Mouse (Mus musculus): Measurements from ENCODE around the gene Rgp1. TPM values are rescaled to one million over a fixed set of nuclear protein-coding genes. Genes with fewer than 3 reads are reported as not detected.
A peak's percentile ranks its signal among the peaks of the same experiment; 100 is the strongest.

Gene Rgp1
- total RNA-seq, 2 experiments from 2014 or later = 44.8 to 50.1 TPM

DNA sequence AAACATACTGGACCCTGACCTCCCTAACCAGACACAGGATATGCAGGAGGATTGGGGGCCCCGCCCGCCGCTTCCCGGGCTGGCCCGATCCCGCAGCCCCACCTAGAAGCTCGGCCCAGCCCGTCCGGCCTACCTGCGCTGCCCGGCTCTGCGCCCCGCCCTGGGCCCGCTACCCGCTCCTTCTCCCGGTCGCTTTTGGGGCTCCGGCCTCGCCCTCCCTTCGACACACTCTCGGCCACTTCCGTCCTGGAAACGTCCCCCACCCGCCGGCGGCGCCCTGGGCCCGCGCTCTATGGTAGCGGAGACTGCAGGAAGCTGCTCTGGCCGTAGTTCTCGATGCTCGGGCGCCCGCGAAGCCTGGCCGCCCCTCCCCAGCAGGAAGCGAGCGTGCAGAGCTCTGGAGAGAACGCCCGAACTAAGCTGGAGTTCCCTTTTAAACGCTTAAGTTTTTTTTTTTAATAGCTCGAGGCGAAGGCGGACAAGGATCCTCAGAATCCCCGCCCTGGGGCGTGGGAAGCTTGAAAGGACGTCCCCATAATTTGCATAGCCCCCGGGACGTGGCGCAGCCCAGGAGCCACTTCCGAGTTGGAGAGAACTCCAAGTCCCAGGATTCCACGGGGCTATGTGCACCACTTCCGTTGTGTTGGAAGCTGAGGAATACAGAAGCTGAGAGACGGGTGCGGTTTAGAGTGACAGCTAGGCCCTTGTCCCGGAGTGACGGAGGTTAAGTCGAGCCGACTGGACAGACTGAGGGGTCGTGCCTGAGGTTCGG lies 16.3 kb upstream of the Rgp1 start, which contains the start of the genes Creb3 and Tln1:
Gene Creb3, plus strand, starts transcription at position 336 of the 772 bp plus-strand sequence.
Gene Tln1, minus strand, starts transcription at position 695 of the 772 bp plus-strand sequence.
- peak; percentile 94 to 97 for DNase-seq (ENCODE audit: low spot score in 2 of 2)

DNA sequence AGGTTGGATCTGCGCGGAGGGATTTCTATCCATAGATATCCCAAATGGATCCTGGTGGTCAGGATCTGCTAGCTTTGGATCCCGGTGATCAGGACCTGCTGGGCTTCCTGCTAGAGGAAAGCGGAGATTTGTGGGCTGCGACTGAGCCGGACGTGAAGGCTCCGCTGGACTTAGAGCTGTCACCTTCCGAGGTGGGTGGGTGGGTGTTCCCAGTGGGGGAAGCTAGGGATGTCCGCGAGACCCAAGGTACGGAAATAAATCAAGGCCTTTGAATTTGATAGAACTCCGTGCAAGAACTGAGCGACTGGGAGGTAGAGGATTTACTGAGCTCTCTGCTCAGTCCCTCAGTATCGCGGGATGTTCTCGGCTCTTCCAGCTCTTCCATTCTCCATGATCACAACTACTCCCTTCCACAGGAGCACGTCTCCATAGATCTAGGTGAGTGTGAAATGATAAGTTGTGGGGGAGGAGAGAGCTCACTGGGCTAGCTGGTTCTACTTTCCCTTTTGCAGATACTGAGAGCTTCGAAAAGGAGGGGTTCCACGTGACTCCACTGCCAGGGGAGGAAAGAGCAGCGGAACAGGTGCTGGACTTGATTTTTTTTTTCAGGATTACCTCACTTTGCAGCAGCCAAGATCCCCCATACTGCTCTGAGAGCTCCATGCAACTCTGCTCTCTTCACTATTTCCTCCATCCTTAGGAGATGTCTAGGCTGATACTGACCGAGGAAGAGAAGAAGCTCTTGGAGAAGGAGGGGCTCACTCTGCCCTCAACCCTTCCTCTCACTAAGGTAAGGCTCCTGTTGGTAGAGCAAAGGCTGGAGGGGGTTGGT lies 15.5 kb upstream of the Rgp1 start:
- DNase-seq (ENCODE audit: low spot score in 2 of 2) = no peak

DNA sequence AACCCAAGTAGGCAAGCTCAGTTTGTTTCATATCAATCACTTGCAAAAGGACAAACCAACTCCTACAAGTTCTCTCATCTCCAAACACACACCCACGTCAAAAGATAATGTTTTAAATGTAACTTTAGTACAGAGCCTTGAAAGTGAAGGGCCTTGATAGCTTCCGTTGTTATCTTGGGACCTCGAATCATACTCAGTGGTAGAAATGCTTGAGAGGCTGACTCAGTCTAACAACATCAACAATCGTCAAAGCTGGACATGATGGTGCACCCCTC lies 15.0 kb upstream of the Rgp1 start:
- DNase-seq (ENCODE audit: low spot score in 2 of 2) = no peak

DNA sequence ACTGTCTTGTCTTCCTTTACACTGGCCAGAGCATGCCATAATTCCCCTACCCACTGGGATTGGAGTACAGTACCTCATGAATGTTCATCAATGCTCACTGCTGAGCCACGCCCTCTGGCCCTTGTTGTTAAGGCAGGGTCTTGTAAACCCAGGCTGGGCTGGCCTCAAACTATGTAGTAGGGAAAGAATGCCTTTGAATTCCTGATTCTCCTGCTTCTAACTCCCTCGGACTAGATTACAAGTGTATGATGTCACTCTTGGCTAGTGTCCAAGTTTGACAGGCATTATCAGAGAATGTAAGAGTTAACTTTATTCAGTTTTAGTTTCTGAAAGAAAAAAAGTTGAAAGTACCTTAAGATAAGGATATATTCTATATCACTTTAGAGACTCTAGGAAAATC lies 14.3 kb upstream of the Rgp1 start:
- DNase-seq (ENCODE audit: low spot score in 2 of 2) = no peak

- DNase-seq (ENCODE audit: low spot score in 2 of 2) = no peak
These were observed 11.4 kb upstream of the Rgp1 start for GRCm38 (mm10) chr4:43567140-43567539.

DNA sequence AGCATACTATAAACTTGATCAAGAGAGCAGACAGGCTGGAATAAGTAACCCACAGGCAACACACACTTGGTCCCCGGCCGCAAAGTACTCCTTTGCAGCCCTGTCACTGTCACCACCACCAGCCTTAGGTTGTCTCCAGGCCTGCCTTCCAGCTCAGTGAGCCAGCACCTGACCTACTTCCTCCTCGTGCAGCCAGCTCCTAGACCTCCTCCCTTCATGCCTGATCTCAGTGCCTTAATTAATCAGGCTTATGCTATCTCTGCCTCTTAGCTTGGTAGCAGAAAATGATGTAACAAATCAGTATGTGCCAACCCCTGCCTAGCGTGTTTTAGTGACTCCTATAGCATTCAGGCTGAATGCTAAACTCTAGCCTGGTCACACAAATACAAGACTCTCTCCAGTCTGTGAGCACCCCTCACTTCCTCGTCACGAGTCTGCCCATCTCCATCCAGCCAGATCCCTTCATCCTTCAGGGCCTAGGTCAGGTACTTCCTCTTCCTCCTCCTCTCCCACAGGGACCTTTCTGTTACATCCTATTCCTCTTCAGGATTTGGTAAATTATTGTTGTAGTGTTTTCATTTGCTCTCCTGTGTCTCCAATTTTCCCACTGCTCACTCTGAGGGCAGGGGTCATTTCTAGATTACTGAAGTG lies 7.0 kb upstream of the Rgp1 start:
- DNase-seq (ENCODE audit: low spot score in 2 of 2) = no peak

DNA sequence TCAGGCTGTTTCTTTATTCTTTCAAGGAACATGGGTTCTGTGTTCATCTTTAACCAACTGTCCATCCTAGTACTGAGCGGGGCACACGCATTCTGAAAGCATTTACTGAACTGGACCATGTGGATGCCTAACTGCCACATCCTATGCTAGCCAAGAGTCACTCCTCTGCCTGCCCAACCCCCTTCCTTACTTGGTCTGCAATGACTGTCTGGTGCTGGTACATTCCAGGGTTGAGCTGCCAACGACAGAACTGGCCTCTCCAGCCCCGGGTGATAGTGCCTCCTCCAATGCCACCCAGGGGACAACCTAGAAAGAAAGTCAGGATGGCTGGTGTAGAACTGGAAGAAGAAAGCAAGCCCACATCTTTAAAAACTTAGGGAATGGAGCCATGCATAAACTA lies 5.0 kb upstream of the Rgp1 start:
- no peak for DNase-seq (ENCODE audit: low spot score in 2 of 2)

DNA sequence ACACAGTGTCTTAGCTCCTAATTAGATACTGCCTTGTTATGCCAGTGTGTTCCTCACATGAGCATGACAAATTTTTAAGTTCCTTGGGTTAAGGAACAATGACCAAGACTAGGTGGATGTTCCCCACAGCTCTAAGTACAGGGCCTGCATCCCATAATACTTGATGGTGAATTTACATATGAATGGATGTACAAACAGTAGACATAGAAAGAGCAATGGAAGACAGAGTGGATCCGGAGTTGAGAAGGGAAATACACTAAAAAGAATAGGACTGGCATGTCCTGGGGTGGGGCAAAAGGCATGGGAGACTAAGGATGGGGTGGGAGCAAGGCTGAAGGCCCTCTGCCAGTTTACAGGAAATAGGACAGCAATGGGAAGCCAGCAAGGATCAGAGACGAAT lies 3.2 kb upstream of the Rgp1 start:
- DNase-seq (ENCODE audit: low spot score in 2 of 2) = no peak

GRCm38 (mm10) chr4:43577237-43577881 lies 1.2 kb upstream of the Rgp1 start:
- no peak for DNase-seq (ENCODE audit: low spot score in 2 of 2)

DNA sequence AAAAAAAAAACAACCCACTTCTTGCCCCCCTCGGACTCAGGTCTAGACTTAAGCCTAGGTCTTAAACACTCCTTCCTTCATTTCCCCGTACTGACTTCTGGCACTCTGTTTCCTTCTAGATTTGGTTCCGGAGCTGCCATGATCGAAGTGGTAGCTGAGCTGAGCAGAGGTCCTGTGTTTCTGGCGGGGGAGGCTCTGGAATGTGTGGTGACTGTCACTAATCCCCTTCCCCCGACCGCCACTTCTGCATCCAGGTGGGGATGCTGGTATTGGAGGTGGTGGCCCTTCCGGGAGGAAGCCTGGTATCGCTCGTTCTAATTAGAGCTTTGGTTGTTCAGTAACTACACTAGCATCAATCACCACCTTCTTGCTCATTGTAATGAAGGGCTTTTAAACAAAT lies 741 bp downstream of the Rgp1 start:
- no peak for DNase-seq (ENCODE audit: low spot score in 2 of 2)

- no peak for DNase-seq (ENCODE audit: low spot score in 2 of 2)
These were observed 1.2 kb downstream of the Rgp1 start for GRCm38 (mm10) chr4:43579731-43580130.

DNA sequence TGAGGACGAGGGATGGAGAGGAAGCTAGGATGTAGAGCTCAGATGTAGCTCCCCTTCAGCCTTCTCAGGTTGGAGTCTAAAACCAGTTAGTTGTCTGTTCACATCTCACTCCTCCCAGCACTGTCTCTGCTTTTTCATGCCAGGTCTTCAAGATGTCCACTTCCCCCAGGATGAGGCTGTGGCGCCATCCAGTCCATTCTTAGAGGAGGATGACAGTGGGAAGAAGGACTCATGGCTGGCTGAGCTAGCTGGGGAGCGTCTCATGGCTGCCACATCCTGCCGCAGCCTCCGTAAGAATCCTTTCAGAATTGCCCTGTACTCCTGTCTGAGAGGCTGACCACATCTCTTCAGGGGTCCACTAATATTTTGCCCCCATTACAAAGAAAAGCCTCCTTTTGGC lies 2.2 kb downstream of the Rgp1 start:
- no peak for DNase-seq (ENCODE audit: low spot score in 2 of 2)

DNA sequence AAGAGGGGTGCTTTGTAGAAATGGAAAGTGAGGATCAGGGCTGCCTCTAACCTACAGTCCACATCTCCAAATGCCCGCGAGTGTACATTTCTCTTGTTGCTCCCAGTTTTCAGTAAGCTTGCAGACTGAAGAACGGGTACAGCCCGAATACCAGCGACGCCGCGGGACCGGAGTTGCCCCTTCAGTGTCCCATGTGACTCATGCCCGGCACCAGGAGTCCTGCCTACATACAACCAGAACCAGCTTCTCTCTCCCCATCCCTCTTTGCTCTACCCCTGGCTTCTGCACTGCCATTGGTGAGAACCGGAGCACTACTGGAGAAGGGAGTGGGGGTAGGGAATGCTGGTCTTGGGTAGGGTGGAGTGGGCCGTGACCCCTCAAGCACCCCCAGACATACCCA lies 2.9 kb downstream of the Rgp1 start:
- no peak for DNase-seq (ENCODE audit: low spot score in 2 of 2)

- no peak for DNase-seq (ENCODE audit: low spot score in 2 of 2)
These were observed 3.7 kb downstream of the Rgp1 start for GRCm38 (mm10) chr4:43582241-43582640.

DNA sequence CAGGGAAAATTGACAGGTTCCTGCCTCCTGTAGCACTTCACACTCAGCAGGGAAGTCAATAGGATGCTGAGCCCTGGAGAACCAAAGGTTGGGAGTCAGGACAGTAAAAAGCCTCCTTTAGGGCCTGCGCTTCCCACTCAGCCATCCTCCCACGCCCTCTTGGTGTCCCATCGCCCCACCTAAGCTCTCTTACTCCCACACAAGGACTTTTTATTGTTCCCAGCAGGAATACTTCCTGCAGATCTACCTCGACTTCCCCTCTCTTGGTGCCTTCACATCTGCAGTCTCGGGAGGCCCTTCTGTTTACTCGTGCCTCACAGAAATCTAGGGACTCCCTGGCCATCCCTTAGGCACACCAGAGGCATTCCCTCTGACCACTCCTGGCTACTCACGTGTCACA lies 4.9 kb downstream of the Rgp1 start:
- DNase-seq (ENCODE audit: low spot score in 2 of 2) = no peak

GRCm38 (mm10) chr4:43584444-43585416 lies 6.2 kb downstream of the Rgp1 start, which contains the start of gene Msmp:
TSS of gene Msmp (minus strand) at chr4:43584494.
- DNase-seq (ENCODE audit: low spot score in 2 of 2) = no peak

GRCm38 (mm10) chr4:43585682-43586081 lies 7.2 kb downstream of the Rgp1 start:
- DNase-seq (ENCODE audit: low spot score in 2 of 2) = no peak

DNA sequence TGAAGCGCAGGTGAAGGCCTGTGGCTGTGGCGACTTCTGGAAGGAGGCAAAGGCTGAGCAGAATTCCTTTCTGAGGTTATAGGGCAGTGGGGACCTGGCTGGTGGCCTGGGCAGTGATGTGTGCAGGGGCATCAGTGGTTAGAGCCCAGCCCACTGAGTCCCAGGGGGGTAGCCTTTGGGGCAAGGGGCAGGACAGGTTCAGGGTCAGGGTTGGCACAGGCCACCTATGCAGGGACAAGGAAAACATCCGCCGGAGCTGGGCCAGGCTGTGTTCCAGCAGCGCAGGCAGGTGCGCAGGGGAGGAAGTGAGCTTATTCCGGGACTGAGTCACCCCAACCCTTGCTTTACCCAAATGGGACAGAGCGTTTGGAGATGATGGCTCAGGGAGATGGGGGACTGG lies 7.9 kb downstream of the Rgp1 start:
- DNase-seq (ENCODE audit: low spot score in 2 of 2) = no peak

- DNase-seq (ENCODE audit: low spot score in 2 of 2) = no peak
These were observed 9.2 kb downstream of the Rgp1 start for GRCm38 (mm10) chr4:43587681-43588080.

GRCm38 (mm10) chr4:43591543-43591942 lies 13.0 kb downstream of the Rgp1 start:
- DNase-seq (ENCODE audit: low spot score in 2 of 2) = no peak
